Mouse (Mus musculus) erythroblast, adult 5-6 weeks (primary cell): ENCODE data around the gene Phlpp1. TPM values are rescaled to one million over a fixed set of nuclear protein-coding genes. Genes with fewer than 3 reads are reported as not detected.

Experiments used
- ATAC-seq: replicated peaks from 2 replicates; pipeline ENCODE4 v1.8.0; 2016; ENCODE audit warnings: moderate number of reproducible peaks, mild to moderate bottlenecking, moderate TSS enrichment, inconsistent platforms; ENCODE audit not compliant: poor library complexity, low FRiP score, severe bottlenecking
- total RNA-seq, 2 experiments: library from RNA; stranded (forward) in 1 of 2; stranded (reverse) in 1 of 2; fragments of 150-400 nt in 1 of 2; fragments of 200-764, 138-1000 nt in 1 of 2; gene quantifications; 2 replicates each; pipeline versions ENCODE4 v1.2.3 to v1.2.4; 2015 to 2017; ENCODE audit warnings: low replicate concordance in 2 of 2

Gene Phlpp1
- total RNA-seq (2015; ENCODE audit: low replicate concordance) (0.42 and 0.96 TPM in 2 replicates), total RNA-seq (2017; ENCODE audit: low replicate concordance) (1.1 and 3.3 TPM in 2 replicates)

GRCm38 (mm10) chr1:106171241-106172220 is at the start of gene Phlpp1:
Gene Phlpp1 (plus strand): TSS chr1:106171752.
- peak; percentile 99 for ATAC-seq

GRCm38 (mm10) chr1:106126601-106127000 is 45.0 kb upstream of the Phlpp1 start:
- no peak for ATAC-seq

- ATAC-seq: no peak
These were observed 39.7 kb upstream of the Phlpp1 start for GRCm38 (mm10) chr1:106131697-106132349.

GRCm38 (mm10) chr1:106132350-106132700 is 39.2 kb upstream of the Phlpp1 start:
- no peak for ATAC-seq

- ATAC-seq: no peak
These were observed 32.9 kb upstream of the Phlpp1 start for GRCm38 (mm10) chr1:106138691-106139090.

- ATAC-seq: no peak
These were observed 32.4 kb upstream of the Phlpp1 start for GRCm38 (mm10) chr1:106139137-106139536.

GRCm38 (mm10) chr1:106142010-106142409 is 29.5 kb upstream of the Phlpp1 start:
- ATAC-seq: no peak

GRCm38 (mm10) chr1:106144534-106144933 is 27.0 kb upstream of the Phlpp1 start:
- ATAC-seq: no peak

- no peak for ATAC-seq
These were observed 26.5 kb upstream of the Phlpp1 start for GRCm38 (mm10) chr1:106145055-106145454.

- no peak for ATAC-seq
These were observed 25.9 kb upstream of the Phlpp1 start for GRCm38 (mm10) chr1:106145565-106146190.

- no peak for ATAC-seq
These were observed 22.9 kb upstream of the Phlpp1 start for GRCm38 (mm10) chr1:106148386-106149380.

- ATAC-seq: no peak
These were observed 19.7 kb upstream of the Phlpp1 start for GRCm38 (mm10) chr1:106151846-106152245.

GRCm38 (mm10) chr1:106152742-106153141 is 18.8 kb upstream of the Phlpp1 start:
- ATAC-seq: no peak

- ATAC-seq: no peak
These were observed 17.0 kb upstream of the Phlpp1 start for GRCm38 (mm10) chr1:106154590-106154989.

- no peak for ATAC-seq
These were observed 16.4 kb upstream of the Phlpp1 start for GRCm38 (mm10) chr1:106155087-106155567.

GRCm38 (mm10) chr1:106155702-106156101 is 15.8 kb upstream of the Phlpp1 start:
- ATAC-seq: no peak

- ATAC-seq: no peak
These were observed 13.5 kb upstream of the Phlpp1 start for GRCm38 (mm10) chr1:106157961-106158515.

- no peak for ATAC-seq
These were observed 11.9 kb upstream of the Phlpp1 start for GRCm38 (mm10) chr1:106159667-106160066.

- ATAC-seq: no peak
These were observed 10.6 kb upstream of the Phlpp1 start for GRCm38 (mm10) chr1:106160916-106161315.
